Mouse (Mus musculus) adrenal gland, adult 18-20 months (tissue): ENCODE results near the gene Btbd35f18. TPM values are rescaled to one million over a fixed set of nuclear protein-coding genes. Genes with fewer than 3 reads are reported as not detected.
"Not testable (repeated sequence)": the region's sequence is repeated elsewhere in the genome, so short reads cannot be mapped to it uniquely, and the experiment has no call there.

Experiments
- DNase-seq, 2 experiments: peaks; one replicate each; pipeline ENCODE4 v3.0.0; 2021 to 2022; ENCODE audit warnings: low spot score in 2 of 2
- long read RNA-seq, 2 experiments: library from polyadenylated mRNA; stranded (forward); transcript quantifications; one replicate each; pipeline ENCODE4 v2.0.0; 2021
- total RNA-seq, 2 experiments: library from RNA; stranded (reverse); gene quantifications; 1 replicate in 1 of 2; 2 replicates in 1 of 2; pipeline ENCODE4 v1.2.3; 2021

The Btbd35f18 gene
- not detected for total RNA-seq
- long read RNA-seq, experiment 1, result 0 reads
- long read RNA-seq, experiment 2, result 0 reads

DNA sequence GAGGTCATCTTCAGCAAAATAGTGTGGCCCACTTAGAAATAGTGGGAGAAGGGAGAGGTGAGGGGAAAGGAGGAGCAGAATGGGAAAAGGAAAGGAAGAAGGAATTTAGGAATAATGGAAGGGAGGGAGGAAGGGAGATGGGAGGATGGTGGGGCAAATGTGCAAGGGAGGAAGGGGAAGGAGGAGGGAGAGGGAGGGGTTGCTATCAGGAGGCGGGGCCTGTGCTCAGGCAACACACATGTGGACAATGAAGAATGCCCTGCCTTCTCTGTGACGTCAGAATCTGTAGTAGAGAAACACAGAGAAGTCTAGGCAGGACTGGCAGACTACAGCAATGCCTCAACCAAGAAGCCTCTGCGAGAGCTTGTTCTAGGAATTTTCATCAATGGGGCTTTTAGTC lies at the start of gene Btbd35f18:
Btbd35f18 (plus strand) TSS at position 301 of the 400 bp plus-strand sequence.
- not testable (repeated sequence) for DNase-seq

Other genes with a start within 250 kb of the Btbd35f18 start
- not detected for gene Btbd35f10, start 52.7 kb downstream of the Btbd35f18 start, total RNA-seq